Mouse (Mus musculus) liver (tissue): ENCODE measurements around the gene Olfr695.
"Not testable (repeated sequence)": the region's sequence is repeated elsewhere in the genome, so short reads cannot be mapped to it uniquely, and the experiment has no call there.

Experiments
- DNase-seq: peaks from one replicate; pipeline ENCODE4 v3.0.0-alpha.2; 2020; ENCODE audit warnings: mixed read lengths

The Olfr695 gene

GRCm38 (mm10) chr7:106716296-106716695, at the start of gene Olfr695:
Gene Olfr695, minus strand, starts transcription at chr7:106716396.
- DNase-seq, result no peak

- not testable (repeated sequence) for DNase-seq
Observed at GRCm38 (mm10) chr7:106761008-106761407, 44.8 kb upstream of the Olfr695 start.

GRCm38 (mm10) chr7:106758800-106759199, 42.6 kb upstream of the Olfr695 start:
- no peak for DNase-seq

GRCm38 (mm10) chr7:106755297-106755696, 39.1 kb upstream of the Olfr695 start, which contains the start of gene Olfr698:
Gene Olfr698, minus strand, starts transcription at chr7:106755397.
- no peak for DNase-seq

- DNase-seq, result no peak
Observed at GRCm38 (mm10) chr7:106745811-106746210, 29.6 kb upstream of the Olfr695 start.

- no peak for DNase-seq
Observed at GRCm38 (mm10) chr7:106742343-106742742, 26.1 kb upstream of the Olfr695 start, which contains the start of gene Olfr697. Gene Olfr697, minus strand, starts transcription at chr7:106742443.

- DNase-seq, result no peak
Observed at GRCm38 (mm10) chr7:106737028-106737427, 20.8 kb upstream of the Olfr695 start.

GRCm38 (mm10) chr7:106733717-106734116, 17.5 kb upstream of the Olfr695 start:
- no peak for DNase-seq

- not testable (repeated sequence) for DNase-seq
Observed at GRCm38 (mm10) chr7:106725654-106726053, 9.5 kb upstream of the Olfr695 start.

- DNase-seq, result no peak
Observed at GRCm38 (mm10) chr7:106711463-106711862, 4.7 kb downstream of the Olfr695 start.

GRCm38 (mm10) chr7:106707705-106708104, 8.5 kb downstream of the Olfr695 start:
- DNase-seq, result not testable (repeated sequence)

- DNase-seq, result no peak
Observed at GRCm38 (mm10) chr7:106696891-106697290, 19.3 kb downstream of the Olfr695 start.

GRCm38 (mm10) chr7:106692976-106693375, 23.2 kb downstream of the Olfr695 start:
- no peak for DNase-seq

GRCm38 (mm10) chr7:106691714-106692113, 24.5 kb downstream of the Olfr695 start, which contains the start of gene Olfr694:
Gene Olfr694, minus strand, starts transcription at chr7:106691814.
- no peak for DNase-seq

- no peak for DNase-seq
Observed at GRCm38 (mm10) chr7:106685382-106685781, 30.8 kb downstream of the Olfr695 start.

- DNase-seq, result no peak
Observed at GRCm38 (mm10) chr7:106680484-106680883, 35.7 kb downstream of the Olfr695 start, which contains the start of gene Olfr693. Gene Olfr693, minus strand, starts transcription at chr7:106680584.
